14 mouse cellular contexts compared by ENCODE assay signal in the genomic region with DNA sequence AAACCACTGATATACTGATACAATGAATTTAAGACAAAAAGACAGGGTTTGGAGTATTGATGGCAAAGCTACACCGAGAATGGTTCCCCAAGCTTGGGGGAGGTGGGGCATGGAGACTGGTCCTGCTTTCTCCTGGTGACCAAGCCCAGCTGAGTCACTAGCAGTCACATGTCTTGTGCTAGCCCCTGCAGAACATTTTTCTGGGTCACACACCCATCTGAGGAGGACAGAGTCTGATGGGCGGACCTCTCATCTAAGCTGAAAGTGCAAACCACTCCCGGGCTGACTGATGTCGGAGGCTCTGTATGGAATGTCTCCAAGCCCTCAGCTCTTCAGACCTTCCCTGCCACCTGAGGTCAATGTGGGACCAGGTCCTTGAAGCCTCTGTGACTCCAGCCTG.
A peak's percentile ranks its signal among the peaks of the same experiment; 100 is the strongest.
DNase-seq lines count a peak whose midpoint lies in the region; TF ChIP-seq lines count a peak whose summit lies in the region.
"Had no signal": no experiment of that assay in that cellular context is flagged by ENCODE, and none has a peak within 500 bp of the region (broad histone marks: within the 10 kb centered on the region; RNA-seq: fewer than 3 reads in every experiment).

No protein-coding gene starts in this region.

- H3K36me3 ChIP-seq in spleen, adult 2 months (ENCODE audit: control insufficient read depth, insufficient read depth, low read length), result no peaks in the 10 kb centered on the region
- no peaks in the 10 kb centered on the region for H3K36me3 ChIP-seq in small intestine, adult 2 months (ENCODE audit: control insufficient read depth, insufficient read depth, low read length)
- no peaks in the 10 kb centered on the region for H3K36me3 ChIP-seq in kidney, adult 2 months (ENCODE audit: control insufficient read depth, insufficient read depth, low read length)

- WGBS in spleen, adult 2 months, result 86% methylated on average over 4 of the region's 4 CpGs
- WGBS in small intestine, adult 2 months, result 36% methylated on average over 4 of the region's 4 CpGs
- WGBS in kidney, adult 2 months, result 78% methylated on average over 4 of the region's 4 CpGs

- DNase-seq in gastrocnemius, adult 2 months, result peak; percentile 58
- DNase-seq in gastrocnemius, postnatal 10 days, result no peak
- no peak for DNase-seq in spleen, adult 2 months (ENCODE audit: low read depth in 1 of 2, low spot score in 2 of 2)
- no peak for DNase-seq in spleen, postnatal 14 days (ENCODE audit: low spot score in 2 of 2)
- peak; percentile 18 to 34 for DNase-seq in gastrocnemius, adult 8-10 months (ENCODE audit: low spot score in 2 of 2)
- DNase-seq in kidney, adult 2 months, result no peak
- no peak for DNase-seq in layer of hippocampus, adult 9-10 months (ENCODE audit: low spot score)
- DNase-seq: cerebellum, adult 9-10 months; kidney, adult 9 months; kidney, postnatal 36 days; layer of hippocampus, adult 9-11 months; lung, adult 18-20 months; thymus, adult 18-20 months had no signal

- TF ChIP-seq POLR2A in spleen, adult 2 months (IDR thresholded peaks at IDR 0.05; ENCODE audit: low read depth, low read length), result no peak
- no peak for TF ChIP-seq POLR2A in small intestine, adult 2 months (IDR thresholded peaks at IDR 0.05; ENCODE audit: low read depth, low read length)
- no peak for TF ChIP-seq POLR2A in kidney, adult 2 months (IDR thresholded peaks at IDR 0.05; ENCODE audit: low read depth, low read length)

- no peak for TF ChIP-seq CTCF in gastrocnemius, adult 2 months (IDR thresholded peaks at IDR 0.05)
- no peak for TF ChIP-seq CTCF in spleen, adult 2 months (IDR thresholded peaks at IDR 0.05; ENCODE audit: extremely low read depth, insufficient read depth, insufficient read length, insufficient replicate concordance)
- TF ChIP-seq CTCF in small intestine, adult 2 months (IDR thresholded peaks at IDR 0.05; ENCODE audit: extremely low read depth, insufficient read length, insufficient replicate concordance, low read depth, low read length), result no peak
- TF ChIP-seq CTCF in kidney, adult 2 months (conservative IDR thresholded peaks at IDR 0.05; ENCODE audit: insufficient read depth, insufficient read length, low read depth, low read length), result no peak

- no peak overlapping the region for H3K4me3 ChIP-seq in gastrocnemius, adult 2 months
- H3K4me3 ChIP-seq in spleen, adult 2 months (ENCODE audit: extremely low read depth, insufficient read depth, insufficient read length), result no peak overlapping the region
- no peak overlapping the region for H3K4me3 ChIP-seq in small intestine, adult 2 months (ENCODE audit: low read depth, low read length)
- H3K4me3 ChIP-seq in kidney, adult 2 months (ENCODE audit: insufficient read depth, low read depth, low read length), result no peak overlapping the region

- intact Hi-C loops in gastrocnemius, adult 2 months (cut with DNase I), result loop anchor here (5.0 to 10.0 kb wide), 2 partner anchors 33 to 206 kb away; no protein-coding TSS in a partner anchor

- H3K4me1 ChIP-seq in spleen, adult 2 months (ENCODE audit: control insufficient read depth, insufficient read depth, insufficient read length), result peaks cover 49% of the 10 kb centered on the region; the same call in 1 of the 2 replicates
- H3K4me1 ChIP-seq in small intestine, adult 2 months (ENCODE audit: control insufficient read depth, insufficient read depth, insufficient read length, low read length), result peaks cover 12% of the 10 kb centered on the region
- peaks cover 8% of the 10 kb centered on the region for H3K4me1 ChIP-seq in kidney, adult 2 months (ENCODE audit: control insufficient read depth, insufficient read depth, low read length)

- H3K27me3 ChIP-seq in spleen, adult 2 months (ENCODE audit: control insufficient read depth, insufficient read depth, low read length), result no peaks in the 10 kb centered on the region
- H3K27me3 ChIP-seq in small intestine, adult 2 months (ENCODE audit: control insufficient read depth, insufficient read depth, low read length), result no peaks in the 10 kb centered on the region
- H3K27me3 ChIP-seq in kidney, adult 2 months (replicated peaks; ENCODE audit: control insufficient read depth, insufficient read depth, low read length), result no peaks in the 10 kb centered on the region

- peak overlapping the region; percentile 66 for H3K27ac ChIP-seq in gastrocnemius, adult 2 months
- H3K27ac ChIP-seq in spleen, adult 2 months (ENCODE audit: insufficient read depth, low read length), result peak overlapping the region; percentile 94
- peak overlapping the region; percentile 48; the same call in 1 of the 2 replicates for H3K27ac ChIP-seq in small intestine, adult 2 months (ENCODE audit: insufficient read depth, low read depth, low read length)
- no peak overlapping the region for H3K27ac ChIP-seq in kidney, adult 2 months (ENCODE audit: insufficient read depth, low read depth, low read length)

Comparison
In these comparisons a context has a peak if more than half of its experiments do, and no peak if none do; other contexts are left out.
1. DNase-seq: peak in gastrocnemius, adult 2 months (single experiment) and gastrocnemius, adult 8-10 months (2 of 2); none in gastrocnemius, postnatal 10 days (single experiment), spleen, adult 2 months (0 of 2), spleen, postnatal 14 days (0 of 2), kidney, adult 2 months (single experiment) and layer of hippocampus, adult 9-10 months (single experiment).